Mouse (Mus musculus) ES-E14 (cell line): Measurements from ENCODE around the gene Rgs3. TPM values are rescaled to one million over a fixed set of nuclear protein-coding genes. Genes with fewer than 3 reads are reported as not detected.

Experiments
- DNase-seq: peaks from one replicate; pipeline ENCODE4 v3.0.0-alpha.2; 2013; ENCODE audit warnings: low read depth, low spot score
- H3K27ac ChIP-seq: 2 replicates; pipeline ENCODE4 v1.5.1; 2012; ENCODE audit warnings: low read depth, mild to moderate bottlenecking, low read length, moderate library complexity, mixed read lengths; ENCODE audit not compliant: poor library complexity, insufficient read depth, severe bottlenecking
- H3K36me3 ChIP-seq: 2 replicates; pipeline ENCODE4 v1.6.1; 2012; ENCODE audit warnings: mild to moderate bottlenecking, low read length, moderate library complexity, mixed read lengths; ENCODE audit not compliant: control insufficient read depth, poor library complexity, insufficient read depth, severe bottlenecking
- H3K4me1 ChIP-seq, 2 experiments: fragments of 150-350 bp in 1 of 2; sonication (generic) in 1 of 2; 2 replicates each; pipeline ENCODE4 v1.6.1; 2012; ENCODE audit warnings: low read length in 2 of 2, mild to moderate bottlenecking in 1 of 2, mixed read lengths in 1 of 2; ENCODE audit not compliant: control insufficient read depth in 2 of 2, insufficient read depth in 2 of 2, poor library complexity in 1 of 2
- H3K4me3 ChIP-seq, 2 experiments: fragments of 150-350 bp in 1 of 2; sonication (generic) in 1 of 2; 2 replicates each; pipeline ENCODE4 v1.5.1; 2012; ENCODE audit warnings: low read length in 2 of 2, low read depth in 1 of 2, mild to moderate bottlenecking in 1 of 2, mixed read lengths in 1 of 2; ENCODE audit not compliant: insufficient read depth in 1 of 2, poor library complexity in 1 of 2, severe bottlenecking in 1 of 2
- H3K9ac ChIP-seq: 2 replicates; pipeline ENCODE4 v1.6.1; 2012; ENCODE audit warnings: low read depth, mild to moderate bottlenecking, low read length, mixed read lengths; ENCODE audit not compliant: poor library complexity, insufficient read depth, severe bottlenecking
- H3K9me3 ChIP-seq: fragments of 150-350 bp; sonication (generic); 2 replicates; pipeline ENCODE4 v1.6.1; 2012; ENCODE audit warnings: low read depth, mild to moderate bottlenecking, low read length; ENCODE audit not compliant: control insufficient read depth, insufficient read depth
- CHD2 ChIP-seq: IDR thresholded peaks from 2 replicates; pipeline ENCODE4 v1.6.1; 2014; ENCODE audit warnings: mild to moderate bottlenecking, low read depth, low read length, inconsistent platforms
- HCFC1 ChIP-seq: IDR thresholded peaks from 2 replicates; pipeline ENCODE4 v1.6.1; 2012; ENCODE audit warnings: low read length, inconsistent platforms, borderline replicate concordance; ENCODE audit not compliant: insufficient read depth
- MAFK ChIP-seq: IDR thresholded peaks from 2 replicates; pipeline ENCODE4 v1.6.1; 2014; ENCODE audit warnings: mild to moderate bottlenecking, low read depth, low read length, inconsistent platforms; ENCODE audit not compliant: insufficient read depth
- ZC3H11A ChIP-seq: IDR thresholded peaks from 2 replicates; pipeline ENCODE4 v1.6.1; 2012; ENCODE audit warnings: low read depth, mild to moderate bottlenecking, inconsistent platforms, low read length, borderline replicate concordance
- ZNF384 ChIP-seq: IDR thresholded peaks from 2 replicates; pipeline ENCODE4 v1.6.1; 2012; ENCODE audit warnings: low read depth, low read length, inconsistent platforms
- in situ Hi-C, 2 experiments: fragments of 600-800 bp; cut with MboI; formaldehyde crosslinking; loops; one replicate each; pipeline ENCODE4 v1.15.1; 2025; ENCODE audit warnings: low sequenced_read_pairs in 2 of 2, inconsistent platforms in 1 of 2; ENCODE audit not compliant: unreplicated experiment in 2 of 2
- total RNA-seq: library from RNA; depleted of rRNA; stranded (reverse); fragments of 300-350 nt; gene quantifications from 2 replicates; pipeline ENCODE4 v1.2.3, GENCODE M21; 2012

Rgs3 gene
- total RNA-seq, 1 experiment = 10.0 TPM

GRCm38 (mm10) chr4:62669094-62670071 is 109.7 kb downstream of the Rgs3 start:
- Histone ChIP-seq H3K27ac (no peak overlapping the region), H3K4me1 (peaks cover 0 to 11% of the 10 kb centered on the region in 2 experiments; a peak in 2 of 4 replicates), H3K36me3 (no peaks in the 10 kb centered on the region), H3K9me3 (no peaks in the 10 kb centered on the region), H3K9ac (no peak overlapping the region), H3K4me3 (no peak overlapping the region)
- no peak for DNase-seq
- TF ChIP-seq MAFK = no peak
- no peak for TF ChIP-seq ZC3H11A
- no peak for TF ChIP-seq HCFC1
- TF ChIP-seq CHD2 = no peak
- no peak for TF ChIP-seq ZNF384
- in situ Hi-C loops = no loop called here

GRCm38 (mm10) chr4:62673531-62674030 is 113.9 kb downstream of the Rgs3 start:
- no peak for TF ChIP-seq HCFC1
- no peak for TF ChIP-seq ZC3H11A
- no peak for TF ChIP-seq ZNF384
- Histone ChIP-seq H3K4me3 (peak overlapping the region in 1 of 2 experiments; percentile 35; a peak in 1 of 4 replicates), H3K27ac (no peak overlapping the region), H3K36me3 (no peaks in the 10 kb centered on the region), H3K4me1 (peaks cover 0 to 10% of the 10 kb centered on the region in 2 experiments; a peak in 2 of 4 replicates), H3K9ac (no peak overlapping the region), H3K9me3 (no peaks in the 10 kb centered on the region)
- in situ Hi-C loops = no loop called here
- DNase-seq = no peak

GRCm38 (mm10) chr4:62674031-62674995 is 114.7 kb downstream of the Rgs3 start:
- Histone ChIP-seq H3K9ac (peak overlapping the region; percentile 12; the same call in 1 of the 2 replicates), H3K27ac (no peak overlapping the region), H3K4me3 (peak overlapping the region; percentile 35 to 38), H3K4me1 (peaks cover 0 to 10% of the 10 kb centered on the region in 2 experiments; a peak in 2 of 4 replicates), H3K9me3 (no peaks in the 10 kb centered on the region), H3K36me3 (no peaks in the 10 kb centered on the region)
- no peak for DNase-seq
- TF ChIP-seq MAFK = no peak
- TF ChIP-seq ZNF384 = 0 out of 2 replicates have a peak, but pooled peaks have one; percentile 9
- in situ Hi-C loops = no loop called here

GRCm38 (mm10) chr4:62675394-62675793 is 115.7 kb downstream of the Rgs3 start:
- H3K4me1 ChIP-seq = peaks cover 0 to 13% of the 10 kb centered on the region in 2 experiments; a peak in 2 of 4 replicates
- no peak overlapping the region for H3K9ac ChIP-seq
- TF ChIP-seq CHD2 (no peak), ZNF384 (no peak), HCFC1 (no peak), ZC3H11A (no peak), MAFK (no peak)
- H3K36me3 ChIP-seq = no peaks in the 10 kb centered on the region
- H3K27ac ChIP-seq = no peak overlapping the region
- in situ Hi-C loops = no loop called here
- no peak for DNase-seq
- H3K9me3 ChIP-seq = no peaks in the 10 kb centered on the region
- H3K4me3 ChIP-seq = no peak overlapping the region
